Mouse (Mus musculus) left cerebral cortex, adult 18-20 months (tissue): ENCODE measurements around the gene Elovl5. TPM values are rescaled to one million over a fixed set of nuclear protein-coding genes. Genes with fewer than 3 reads are reported as not detected.

Source experiments
- DNase-seq, 2 experiments: peaks; one replicate each; pipeline ENCODE4 v3.0.0; 2021 to 2022; ENCODE audit warnings: low spot score in 2 of 2, mixed read lengths in 1 of 2
- total RNA-seq, 2 experiments: library from RNA; stranded (reverse); gene quantifications; 2 replicates each; pipeline ENCODE4 v1.2.3; 2021

The Elovl5 gene
- total RNA-seq, 2 experiments from 2014 or later = 63.7 to 64.2 TPM

GRCm38 (mm10) chr9:77927431-77927830 is 10.3 kb downstream of the Elovl5 start:
- no peak for DNase-seq

- no peak for DNase-seq
These were observed 11.6 kb downstream of the Elovl5 start for GRCm38 (mm10) chr9:77928769-77929168.

- no peak for DNase-seq
These were observed 12.1 kb downstream of the Elovl5 start for GRCm38 (mm10) chr9:77929296-77929695.

- no peak for DNase-seq
These were observed 13.1 kb downstream of the Elovl5 start for GRCm38 (mm10) chr9:77930036-77930859.

- no peak for DNase-seq
These were observed 13.7 kb downstream of the Elovl5 start for GRCm38 (mm10) chr9:77930860-77931184.

- DNase-seq = no peak
These were observed 14.6 kb downstream of the Elovl5 start for GRCm38 (mm10) chr9:77931740-77932139.

GRCm38 (mm10) chr9:77935818-77936611 is 18.9 kb downstream of the Elovl5 start:
- no peak for DNase-seq

- DNase-seq = no peak
These were observed 20.7 kb downstream of the Elovl5 start for GRCm38 (mm10) chr9:77937875-77938274.

- peak; percentile 9 to 44 for DNase-seq
These were observed 21.8 kb downstream of the Elovl5 start for GRCm38 (mm10) chr9:77938761-77939553.

- no peak for DNase-seq
These were observed 22.4 kb downstream of the Elovl5 start for GRCm38 (mm10) chr9:77939554-77939920.

GRCm38 (mm10) chr9:77941058-77941457 is 23.9 kb downstream of the Elovl5 start:
- DNase-seq = no peak

- DNase-seq = no peak
These were observed 24.7 kb downstream of the Elovl5 start for GRCm38 (mm10) chr9:77941836-77942235.

- DNase-seq = no peak
These were observed 25.2 kb downstream of the Elovl5 start for GRCm38 (mm10) chr9:77942411-77942810.

- no peak for DNase-seq
These were observed 26.2 kb downstream of the Elovl5 start for GRCm38 (mm10) chr9:77943316-77943715.

- DNase-seq = no peak
These were observed 27.0 kb downstream of the Elovl5 start for GRCm38 (mm10) chr9:77944195-77944594.

- DNase-seq = no peak
These were observed 28.9 kb downstream of the Elovl5 start for GRCm38 (mm10) chr9:77945792-77946666.

- DNase-seq = no peak
These were observed 31.1 kb downstream of the Elovl5 start for GRCm38 (mm10) chr9:77948214-77948613.

- no peak for DNase-seq
These were observed 32.6 kb downstream of the Elovl5 start for GRCm38 (mm10) chr9:77949753-77950268.

- DNase-seq = no peak
These were observed 33.8 kb downstream of the Elovl5 start for GRCm38 (mm10) chr9:77950841-77951475.

- no peak for DNase-seq
These were observed 34.8 kb downstream of the Elovl5 start for GRCm38 (mm10) chr9:77951971-77952370.
